32 mouse cellular contexts compared by ENCODE assay signal in the genomic region with DNA sequence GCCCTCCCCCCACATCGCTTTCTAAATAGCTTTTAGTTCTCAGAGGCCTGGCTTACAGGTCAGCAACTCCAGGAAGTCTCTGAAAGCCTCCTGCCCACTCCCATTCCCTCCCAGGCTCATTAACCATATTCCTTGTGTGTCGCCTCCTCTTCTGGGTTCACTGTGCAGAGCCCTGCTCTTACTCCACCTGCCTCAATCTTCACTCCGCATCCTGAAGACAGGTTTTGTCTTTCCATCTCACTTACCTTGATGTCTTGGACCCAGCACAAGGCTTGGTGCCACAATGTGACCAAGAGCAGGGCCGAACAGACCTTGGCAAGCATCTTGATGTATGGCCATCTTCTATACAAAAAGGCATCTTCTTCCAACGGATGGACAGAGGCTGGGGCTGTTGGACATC. TPM values are rescaled to one million over a fixed set of nuclear protein-coding genes. Genes with fewer than 3 reads are reported as not detected.
"Had no signal": no experiment of that assay in that cellular context is flagged by ENCODE, and none has a peak within 500 bp of the region (broad histone marks: within the 10 kb centered on the region; RNA-seq: fewer than 3 reads in every experiment).

No protein-coding gene starts in this region.

- H3K4me3 ChIP-seq: heart, embryonic 12.5 days; heart, embryonic 13.5 days; heart, embryonic 15.5 days; hindbrain, embryonic 10.5 days; hindbrain, embryonic 12.5 days; hindbrain, embryonic 13.5 days; hindbrain, embryonic 15.5 days; intestine, embryonic 15.5 days; layer of hippocampus, adult 2 months; left cerebral cortex, adult 2 months had no signal

- H3K27ac ChIP-seq: heart, embryonic 13.5 days; heart, embryonic 15.5 days; hindbrain, embryonic 10.5 days; hindbrain, embryonic 12.5 days; hindbrain, embryonic 13.5 days; hindbrain, embryonic 14.5 days; hindbrain, embryonic 15.5 days; hindbrain, postnatal 0 days; intestine, embryonic 15.5 days; kidney, postnatal 0 days; layer of hippocampus, adult 2 months; left cerebral cortex, adult 2 months had no signal

- H3K4me2 ChIP-seq: heart, embryonic 11.5 days; heart, embryonic 12.5 days; heart, embryonic 13.5 days; heart, embryonic 15.5 days; hindbrain, embryonic 12.5 days; hindbrain, embryonic 13.5 days; hindbrain, embryonic 14.5 days; hindbrain, embryonic 15.5 days; intestine, embryonic 15.5 days had no signal

- ATAC-seq: hindbrain, embryonic 16.5 days; hindbrain, postnatal 0 days; inflammation-experienced regulatory T-cells, adult 6 months; intestine, postnatal 0 days had no signal

- H3K4me1 ChIP-seq: hindbrain, embryonic 15.5 days; intestine, embryonic 15.5 days had no signal

- H3K9ac ChIP-seq: heart, embryonic 12.5 days; heart, embryonic 13.5 days; heart, embryonic 15.5 days; hindbrain, embryonic 12.5 days; hindbrain, embryonic 13.5 days; hindbrain, embryonic 14.5 days; hindbrain, embryonic 15.5 days; intestine, embryonic 15.5 days had no signal

- H3K36me3 ChIP-seq: heart, embryonic 15.5 days; hindbrain, embryonic 15.5 days; intestine, embryonic 15.5 days had no signal

- H3K9me3 ChIP-seq: hindbrain, embryonic 15.5 days; intestine, embryonic 15.5 days had no signal

- H3K27me3 ChIP-seq: heart, embryonic 12.5 days; heart, embryonic 13.5 days; heart, embryonic 15.5 days; hindbrain, embryonic 12.5 days; hindbrain, embryonic 13.5 days; hindbrain, embryonic 15.5 days; intestine, embryonic 15.5 days had no signal

- DNase-seq: heart, postnatal 10 days; heart, postnatal 14 days; heart, postnatal 36 days; heart, postnatal 4 days; kidney, adult 11 months; kidney, adult 18-20 months; kidney, adult 2 months; kidney, adult 8-10 months; kidney, postnatal 10 days; kidney, postnatal 14 days; kidney, postnatal 25 days; kidney, postnatal 36 days; kidney, postnatal 4 days; layer of hippocampus, adult 9-11 months; layer of hippocampus, postnatal 36 days had no signal

RNA-seq across cellular contexts. Expression of gene A3galt2, which starts 4.0 kb away (rescaled TPM):
- polyA plus RNA-seq: heart, embryonic 15.5 days; intestine, postnatal 0 days had no signal
